Mouse (Mus musculus) stomach, postnatal 0 days (tissue): ENCODE results near the gene Tenm1.
A peak's percentile ranks its signal among the peaks of the same experiment; 100 is the strongest.

Experiments used
- CTCF ChIP-seq: IDR thresholded peaks from 2 replicates; pipeline ENCODE4 v1.5.1; 2016; ENCODE audit warnings: antibody characterized with exemption, low read depth, mild to moderate bottlenecking, moderate library complexity
- EP300 ChIP-seq: optimal IDR thresholded peaks from 2 replicates; pipeline ENCODE3; 2016; ENCODE audit warnings: antibody characterized with exemption

GRCm38 (mm10) chrX:43430581-43430980, 1.7 kb upstream of the Tenm1 start:
- TF ChIP-seq CTCF (peak; percentile 49; the same call in 1 of the 2 replicates), EP300 (no peak)
